Mouse (Mus musculus): Measurements from ENCODE around the gene Grm7.

The Grm7 gene

DNA sequence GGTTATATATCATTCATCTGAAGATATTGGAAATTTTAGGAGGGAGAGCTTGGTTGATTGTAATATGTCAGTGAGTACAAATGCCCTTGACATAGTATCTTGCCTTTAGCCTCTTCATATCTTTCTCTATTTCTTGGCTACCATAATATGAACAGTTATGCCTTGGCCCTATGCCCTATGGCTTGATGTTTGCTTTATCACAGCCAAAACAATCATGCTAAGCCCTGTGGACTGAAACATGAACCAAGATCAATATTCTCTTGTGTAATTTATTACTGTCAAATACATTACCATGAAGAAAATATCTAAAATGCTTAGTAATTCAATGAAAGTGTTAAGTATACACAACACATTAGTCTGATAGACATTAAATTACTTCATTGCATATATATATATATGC lies 222.9 kb downstream of the Grm7 start:
- DNase-seq (ENCODE audit: low read depth in 1 of 2, low spot score in 2 of 2): no peak

- DNase-seq (ENCODE audit: low read depth in 1 of 2, low spot score in 2 of 2): no peak
These were observed 336.6 kb downstream of the Grm7 start for GRCm38 (mm10) chr6:110982013-110982412.

- no peak for DNase-seq (ENCODE audit: low read depth in 1 of 2, low spot score in 2 of 2)
These were observed 393.7 kb downstream of the Grm7 start for GRCm38 (mm10) chr6:111039099-111039498.

GRCm38 (mm10) chr6:111045896-111046295 lies 400.5 kb downstream of the Grm7 start:
- no peak for DNase-seq (ENCODE audit: low read depth in 1 of 2, low spot score in 2 of 2)

- DNase-seq (ENCODE audit: low read depth in 1 of 2, low spot score in 2 of 2): no peak
These were observed 403.9 kb downstream of the Grm7 start for GRCm38 (mm10) chr6:111049247-111049646.

GRCm38 (mm10) chr6:111054001-111054975 lies 408.9 kb downstream of the Grm7 start:
- no peak for DNase-seq (ENCODE audit: low read depth in 1 of 2, low spot score in 2 of 2)

DNA sequence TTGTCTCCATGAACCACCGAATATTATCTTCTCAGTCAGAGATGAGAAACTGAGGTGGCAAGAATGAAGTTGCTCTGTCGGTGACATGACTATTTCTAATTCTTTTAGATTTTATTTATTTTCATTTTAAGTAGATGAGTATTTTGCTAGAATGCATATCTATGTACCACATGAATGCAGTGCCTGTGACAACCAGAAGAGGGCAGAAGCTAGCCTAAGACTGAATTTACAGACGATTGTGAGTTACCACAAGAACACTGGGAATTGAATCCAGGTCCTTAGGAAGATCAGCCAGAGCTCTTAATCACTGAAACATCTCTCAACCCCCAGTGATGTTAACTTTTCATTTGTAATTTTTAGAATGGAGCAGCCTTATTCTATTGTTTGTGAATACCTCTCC lies 412.4 kb downstream of the Grm7 start:
- DNase-seq (ENCODE audit: low read depth in 1 of 2, low spot score in 2 of 2): no peak

GRCm38 (mm10) chr6:111060004-111060403 lies 414.6 kb downstream of the Grm7 start:
- DNase-seq (ENCODE audit: low read depth in 1 of 2, low spot score in 2 of 2): no peak

DNA sequence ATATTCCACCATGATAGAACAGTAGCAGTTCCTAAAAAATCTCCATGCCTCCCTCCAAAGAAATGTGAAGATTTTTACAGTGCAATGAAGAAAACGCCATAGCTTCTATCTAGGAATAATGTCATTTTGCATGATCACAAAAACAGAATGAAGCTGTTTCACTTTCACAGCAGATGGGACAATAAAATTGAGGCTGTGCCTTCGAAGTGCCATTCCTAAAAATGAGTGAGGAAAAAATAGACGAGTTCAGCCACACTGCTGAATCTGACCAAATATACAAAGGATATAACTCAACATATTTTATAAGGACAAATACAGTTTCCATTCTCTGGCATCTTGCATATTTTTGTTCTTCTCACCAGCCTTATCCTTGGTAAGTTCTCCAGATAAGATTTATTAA lies 439.2 kb downstream of the Grm7 start:
- no peak for DNase-seq (ENCODE audit: low read depth in 1 of 2, low spot score in 2 of 2)

GRCm38 (mm10) chr6:111094818-111095217 lies 449.4 kb downstream of the Grm7 start:
- no peak for DNase-seq (ENCODE audit: low read depth in 1 of 2, low spot score in 2 of 2)

- DNase-seq (ENCODE audit: low read depth in 1 of 2, low spot score in 2 of 2): no peak
These were observed 460.1 kb downstream of the Grm7 start for GRCm38 (mm10) chr6:111105485-111105884.

DNA sequence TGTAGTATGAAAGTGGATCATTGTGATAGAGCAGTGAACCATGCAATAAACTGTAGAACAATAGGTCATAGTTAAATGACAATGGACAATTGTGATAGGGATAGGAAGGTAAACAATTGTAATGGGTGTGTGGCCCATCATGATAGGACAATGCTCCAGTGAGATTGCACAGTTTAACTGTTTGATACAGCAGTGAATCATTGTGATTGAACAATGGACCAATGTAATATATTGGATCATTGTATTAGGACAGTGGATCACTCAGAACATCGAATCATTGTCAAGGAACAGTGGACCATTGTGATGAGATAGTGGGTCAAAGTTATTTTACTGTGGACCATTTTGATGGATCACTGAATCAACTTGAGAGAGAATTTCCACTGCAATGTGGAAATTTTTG lies 515.7 kb downstream of the Grm7 start:
- no peak for DNase-seq (ENCODE audit: low read depth in 1 of 2, low spot score in 2 of 2)

GRCm38 (mm10) chr6:111195333-111195732 lies 550.0 kb downstream of the Grm7 start:
- DNase-seq (ENCODE audit: low read depth in 1 of 2, low spot score in 2 of 2): no peak

DNA sequence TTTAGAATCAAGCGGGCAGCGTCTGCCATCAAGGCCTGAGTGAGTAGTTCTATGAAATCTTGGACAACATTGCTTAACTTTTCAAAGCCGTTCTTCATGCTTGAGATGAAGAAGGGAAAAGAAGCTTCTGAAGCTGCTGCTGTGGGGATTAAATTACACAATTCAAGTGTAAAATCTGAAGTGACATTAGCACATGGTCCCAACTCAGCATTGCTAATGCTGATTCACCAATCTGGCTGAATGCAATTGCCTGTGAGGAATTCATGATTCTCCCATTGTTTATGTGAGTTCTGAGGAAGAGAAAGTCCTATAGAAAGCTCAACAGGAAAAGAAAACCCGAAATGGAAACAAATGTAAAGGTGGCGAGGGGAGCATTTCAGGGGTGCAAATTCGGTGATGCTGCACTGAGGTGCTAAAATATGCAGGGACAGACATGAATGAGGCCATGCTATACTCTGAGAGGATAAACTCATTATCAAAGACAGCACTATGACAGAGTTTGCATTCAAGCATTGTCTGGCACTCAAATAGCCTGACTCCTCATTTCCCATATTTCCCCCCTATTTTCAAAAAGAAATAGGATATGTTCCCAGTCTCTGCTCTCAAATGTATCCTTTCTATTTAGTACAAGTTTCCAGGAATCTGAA lies 575.8 kb downstream of the Grm7 start:
- DNase-seq (ENCODE audit: low read depth in 1 of 2, low spot score in 2 of 2): no peak

GRCm38 (mm10) chr6:111255215-111255614 lies 609.8 kb downstream of the Grm7 start:
- no peak for DNase-seq (ENCODE audit: low read depth in 1 of 2, low spot score in 2 of 2)

GRCm38 (mm10) chr6:111256939-111257338 lies 611.6 kb downstream of the Grm7 start:
- DNase-seq (ENCODE audit: low read depth in 1 of 2, low spot score in 2 of 2): no peak

DNA sequence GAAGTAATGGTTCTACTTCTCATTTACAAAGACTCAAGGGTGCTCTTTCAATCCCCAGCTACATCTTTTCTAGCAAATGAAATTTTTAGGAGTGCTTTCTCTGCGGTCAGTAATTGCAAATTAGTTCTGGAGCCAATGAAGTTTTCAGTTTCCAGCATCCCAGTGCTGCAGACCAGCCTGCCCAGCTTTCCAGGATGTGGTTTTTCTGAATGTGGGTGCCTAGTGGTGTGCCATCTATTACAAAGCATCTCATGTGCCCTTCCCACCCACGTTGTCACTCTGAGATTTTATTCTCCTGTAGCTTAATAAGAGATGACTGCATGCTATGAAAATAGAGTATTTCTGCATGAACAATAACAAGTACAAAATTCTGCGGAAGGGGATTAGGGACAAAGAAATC lies 612.9 kb downstream of the Grm7 start:
- DNase-seq (ENCODE audit: low read depth in 1 of 2, low spot score in 2 of 2): no peak

DNA sequence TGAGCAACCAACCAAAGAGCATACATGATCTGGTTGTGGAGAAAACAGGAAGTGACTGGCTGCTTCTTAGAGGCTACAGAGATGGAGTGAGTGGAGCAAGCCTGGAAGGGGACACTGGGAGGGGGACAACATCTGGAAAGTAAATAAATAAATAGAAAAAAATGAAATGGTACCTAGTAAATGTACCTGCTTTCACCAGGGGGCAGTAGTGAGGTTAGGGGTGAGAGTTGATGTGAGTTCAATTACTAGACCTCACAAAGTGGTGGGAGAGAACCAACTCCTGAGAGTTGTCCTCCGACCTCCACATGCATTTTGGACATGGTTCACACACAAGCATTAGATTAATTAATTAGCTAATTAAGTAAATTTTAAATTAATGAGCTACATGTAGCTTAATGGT lies 615.8 kb downstream of the Grm7 start:
- DNase-seq (ENCODE audit: low read depth in 1 of 2, low spot score in 2 of 2): no peak

- DNase-seq (ENCODE audit: low read depth in 1 of 2, low spot score in 2 of 2): no peak
These were observed 631.3 kb downstream of the Grm7 start for GRCm38 (mm10) chr6:111276657-111277056.

- no peak for DNase-seq (ENCODE audit: low read depth in 1 of 2, low spot score in 2 of 2)
These were observed 633.1 kb downstream of the Grm7 start for GRCm38 (mm10) chr6:111278516-111278915.

- no peak for DNase-seq (ENCODE audit: low read depth in 1 of 2, low spot score in 2 of 2)
These were observed 648.2 kb downstream of the Grm7 start for GRCm38 (mm10) chr6:111293505-111294001.

GRCm38 (mm10) chr6:111303912-111304555 lies 658.7 kb downstream of the Grm7 start:
- no peak for DNase-seq (ENCODE audit: low read depth in 1 of 2, low spot score in 2 of 2)

All from monocyte, adult 2 months (primary cell).